Mouse (Mus musculus): ENCODE data around the gene Zfp961. TPM values are rescaled to one million over a fixed set of nuclear protein-coding genes. Genes with fewer than 3 reads are reported as not detected.
"Not testable (repeated sequence)": the region's sequence is repeated elsewhere in the genome, so short reads cannot be mapped to it uniquely, and the experiment has no call there.

Zfp961 gene
- polyA plus RNA-seq, 2 experiments, result 8.4 to 9.2 TPM

DNA sequence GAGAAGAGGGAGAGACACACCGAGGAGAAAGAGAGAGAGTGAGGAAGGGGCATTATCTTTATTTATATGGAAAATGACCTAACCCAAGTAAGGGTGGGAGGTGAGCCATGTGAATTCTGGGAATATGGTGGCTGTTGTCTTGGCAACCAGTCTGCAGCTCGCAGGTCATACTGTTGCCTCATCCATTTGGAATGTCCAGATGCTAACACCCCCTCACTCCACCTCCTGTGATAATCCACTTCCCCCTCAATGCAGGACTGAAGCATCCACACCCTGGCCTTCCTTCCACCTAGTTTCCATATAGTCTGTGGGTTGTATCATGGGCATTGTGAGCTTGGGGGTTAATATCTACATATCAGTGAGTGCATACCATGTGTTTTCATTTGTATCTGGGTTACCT lies 69.0 kb downstream of the Zfp961 start:
- no peak for DNase-seq (ENCODE audit: low read depth in 3 of 3, low spot score in 3 of 3)
- Histone ChIP-seq H3K9ac (replicated peaks) (no peak overlapping the region), H3K27me3 (ENCODE audit: control insufficient read depth, insufficient read depth, low read length) (no peaks in the 10 kb centered on the region), H3K27ac (no peak overlapping the region), H3K9me3 (ENCODE audit: control insufficient read depth, low read length) (no peaks in the 10 kb centered on the region), H3K4me1 (replicated peaks; ENCODE audit: control insufficient read depth in 2 of 2, insufficient read depth in 2 of 2, low read length in 1 of 2) (no peaks in the 10 kb centered on the region), H3K4me3 (ENCODE audit: insufficient read depth in 1 of 2, low read depth in 2 of 2, low read length in 2 of 2) (no peak overlapping the region), H3K4me2 (ENCODE audit: low read depth) (no peak overlapping the region), H3K36me3 (replicated peaks; ENCODE audit: control insufficient read depth, insufficient read depth, low read depth) (no peaks in the 10 kb centered on the region)
- TF ChIP-seq EP300 (IDR thresholded peaks at IDR 0.05; ENCODE audit: low read depth) (no peak), CTCF (IDR thresholded peaks at IDR 0.05; ENCODE audit: low read depth) (no peak)
- WGBS (ENCODE audit: insufficient replicate concordance), result 43% methylated on average over 2 of the region's 2 CpGs
- no peak for ATAC-seq (ENCODE audit: insufficient read depth)

DNA sequence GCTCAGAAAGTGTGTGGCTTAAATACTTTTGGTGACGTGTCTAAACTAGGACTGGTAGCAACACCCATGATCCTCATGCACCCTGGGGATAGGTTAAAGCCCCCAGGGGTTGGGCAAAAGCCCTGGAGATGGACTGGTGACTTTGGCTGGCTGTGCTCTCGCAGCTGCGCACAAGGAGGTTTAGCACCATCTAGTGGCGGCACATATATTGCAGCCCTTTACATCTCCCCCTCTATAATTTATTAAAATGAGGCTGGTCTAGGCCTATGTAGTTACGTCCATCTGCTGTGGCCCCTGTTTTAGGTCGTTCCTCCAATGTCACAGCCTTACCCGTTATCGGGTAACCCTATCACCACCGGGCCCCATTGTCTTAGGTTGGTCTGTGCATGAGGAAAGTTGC lies 74.0 kb downstream of the Zfp961 start:
- H3K4me1 ChIP-seq (replicated peaks; ENCODE audit: control insufficient read depth in 2 of 2, insufficient read depth in 2 of 2, low read length in 1 of 2); H3K4me2 ChIP-seq (ENCODE audit: low read depth); H3K9ac ChIP-seq (replicated peaks); H3K4me3 ChIP-seq (ENCODE audit: insufficient read depth in 1 of 2, low read depth in 2 of 2, low read length in 2 of 2); H3K27me3 ChIP-seq (ENCODE audit: control insufficient read depth, insufficient read depth, low read length); H3K36me3 ChIP-seq (replicated peaks; ENCODE audit: control insufficient read depth, insufficient read depth, low read depth); H3K9me3 ChIP-seq (ENCODE audit: control insufficient read depth, low read length); H3K27ac ChIP-seq; ATAC-seq (ENCODE audit: insufficient read depth); DNase-seq (ENCODE audit: low read depth in 3 of 3, low spot score in 3 of 3): not testable (repeated sequence)
- WGBS (ENCODE audit: insufficient replicate concordance), result 11% methylated on average over 4 of the region's 9 CpGs

DNA sequence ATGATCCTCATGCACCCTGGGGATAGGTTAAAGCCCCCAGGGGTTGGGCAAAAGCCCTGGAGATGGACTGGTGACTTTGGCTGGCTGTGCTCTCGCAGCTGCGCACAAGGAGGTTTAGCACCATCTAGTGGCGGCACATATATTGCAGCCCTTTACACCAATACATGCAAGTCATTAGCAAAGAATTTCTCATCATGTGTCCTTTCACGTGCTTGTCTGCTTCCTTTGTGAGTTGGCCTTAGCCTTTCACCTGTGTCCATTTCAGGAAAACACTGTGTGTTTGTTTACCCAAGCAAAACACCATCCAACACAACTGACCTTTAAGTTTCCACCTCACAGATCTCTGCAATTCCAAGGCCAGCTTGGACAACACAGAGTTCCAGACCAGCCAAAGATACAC lies 82.1 kb downstream of the Zfp961 start:
- H3K4me3 ChIP-seq (ENCODE audit: insufficient read depth in 1 of 2, low read depth in 2 of 2, low read length in 2 of 2); ATAC-seq (ENCODE audit: insufficient read depth); H3K27ac ChIP-seq; H3K9me3 ChIP-seq (ENCODE audit: control insufficient read depth, low read length); H3K4me2 ChIP-seq (ENCODE audit: low read depth); H3K27me3 ChIP-seq (ENCODE audit: control insufficient read depth, insufficient read depth, low read length); H3K9ac ChIP-seq (replicated peaks); H3K36me3 ChIP-seq (replicated peaks; ENCODE audit: control insufficient read depth, insufficient read depth, low read depth); H3K4me1 ChIP-seq (replicated peaks; ENCODE audit: control insufficient read depth in 2 of 2, insufficient read depth in 2 of 2, low read length in 1 of 2); DNase-seq (ENCODE audit: low read depth in 3 of 3, low spot score in 3 of 3): not testable (repeated sequence)
- 19% methylated on average over 4 of the region's 4 CpGs for WGBS (ENCODE audit: insufficient replicate concordance)
- TF ChIP-seq CTCF (IDR thresholded peaks at IDR 0.05; ENCODE audit: low read depth), result peak; percentile 60

DNA sequence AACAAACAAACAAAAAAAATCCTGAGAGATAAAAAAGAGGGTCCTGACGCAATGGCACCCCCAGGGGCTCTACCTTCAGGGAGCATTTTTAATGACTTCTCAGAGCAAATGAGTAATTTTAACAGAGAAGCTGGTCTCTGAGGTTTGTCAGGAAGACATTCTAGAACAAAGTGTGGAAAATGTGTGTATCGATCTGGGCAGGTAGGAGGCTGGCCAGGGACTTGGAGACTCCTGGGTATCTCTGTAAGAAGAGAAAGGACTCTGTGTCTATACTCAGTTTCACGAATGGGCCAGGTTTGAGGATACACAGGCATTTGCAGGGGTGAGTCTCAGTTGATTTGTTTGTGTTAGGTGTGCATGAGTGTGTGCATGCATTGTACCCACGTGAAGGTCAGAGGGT lies 90.1 kb downstream of the Zfp961 start, which contains the start of gene Olfr372:
Gene Olfr372 (plus strand): TSS at position 301 of the 400 bp plus-strand sequence.
- H3K36me3 ChIP-seq (replicated peaks; ENCODE audit: control insufficient read depth, insufficient read depth, low read depth); H3K27ac ChIP-seq; H3K9me3 ChIP-seq (ENCODE audit: control insufficient read depth, low read length); H3K27me3 ChIP-seq (ENCODE audit: control insufficient read depth, insufficient read depth, low read length); H3K4me1 ChIP-seq (replicated peaks; ENCODE audit: control insufficient read depth in 2 of 2, insufficient read depth in 2 of 2, low read length in 1 of 2); H3K4me3 ChIP-seq (ENCODE audit: insufficient read depth in 1 of 2, low read depth in 2 of 2, low read length in 2 of 2); H3K4me2 ChIP-seq (ENCODE audit: low read depth); ATAC-seq (ENCODE audit: insufficient read depth); H3K9ac ChIP-seq (replicated peaks); DNase-seq (ENCODE audit: low read depth in 3 of 3, low spot score in 3 of 3): not testable (repeated sequence)
- WGBS (ENCODE audit: insufficient replicate concordance), result 63% methylated on average over 4 of the region's 4 CpGs

DNA sequence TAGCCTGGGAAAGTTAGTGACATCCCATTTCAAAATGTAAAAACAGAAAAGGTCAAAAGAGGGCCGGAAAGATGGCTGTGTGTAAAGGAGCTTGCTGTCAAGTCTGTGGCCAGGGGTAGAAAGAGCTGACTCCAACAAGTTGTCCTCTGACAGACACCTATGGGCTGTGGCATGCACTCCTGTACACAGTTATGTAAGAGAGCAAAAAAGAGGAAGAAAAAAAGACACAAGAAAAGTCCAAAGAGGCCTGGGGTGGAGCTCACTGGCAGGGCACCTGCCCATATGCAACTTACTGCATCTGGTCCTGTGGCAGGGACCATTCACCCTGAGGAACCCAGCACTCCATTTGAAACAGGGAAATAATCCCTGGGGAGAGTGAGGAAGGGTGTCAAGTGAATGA lies 91.7 kb downstream of the Zfp961 start:
- ATAC-seq (ENCODE audit: insufficient read depth), result no peak
- 40% methylated on average over 1 of the region's 1 CpGs for WGBS (ENCODE audit: insufficient replicate concordance)

More for the DNA sequence above, 91.7 kb downstream of the Zfp961 start:
- Histone ChIP-seq H3K4me3 (ENCODE audit: insufficient read depth in 1 of 2, low read depth in 2 of 2, low read length in 2 of 2) (no peak overlapping the region), H3K27ac (no peak overlapping the region), H3K4me2 (ENCODE audit: low read depth) (no peak overlapping the region), H3K9me3 (ENCODE audit: control insufficient read depth, low read length) (no peaks in the 10 kb centered on the region), H3K36me3 (replicated peaks; ENCODE audit: control insufficient read depth, insufficient read depth, low read depth) (no peaks in the 10 kb centered on the region), H3K27me3 (ENCODE audit: control insufficient read depth, insufficient read depth, low read length) (no peaks in the 10 kb centered on the region), H3K9ac (replicated peaks) (no peak overlapping the region), H3K4me1 (replicated peaks; ENCODE audit: control insufficient read depth in 2 of 2, insufficient read depth in 2 of 2, low read length in 1 of 2) (no peaks in the 10 kb centered on the region)
- DNase-seq (ENCODE audit: low read depth in 3 of 3, low spot score in 3 of 3), result no peak
- no peak for TF ChIP-seq EP300 (IDR thresholded peaks at IDR 0.05; ENCODE audit: low read depth)

Other genes with a start within 250 kb of the Zfp961 start
- 2.2 and 2.5 TPM in 2 replicates for gene B3gnt3, start 249.2 kb upstream of the Zfp961 start, polyA plus RNA-seq (2012; rRNA removed)
- 1.8 and 2.0 TPM in 2 replicates for gene B3gnt3, start 249.2 kb upstream of the Zfp961 start, polyA plus RNA-seq (2014; fragmentation: Nextera tagmentation; extraction: Ambion mirVana)
- gene Fcho1, start 225.3 kb upstream of the Zfp961 start, polyA plus RNA-seq (2012; rRNA removed), result 24.1 and 24.6 TPM in 2 replicates
- 14.7 and 18.6 TPM in 2 replicates for gene Fcho1, start 225.3 kb upstream of the Zfp961 start, polyA plus RNA-seq (2014; fragmentation: Nextera tagmentation; extraction: Ambion mirVana)
- gene Zfp709, start 69.0 kb upstream of the Zfp961 start, polyA plus RNA-seq (2012; rRNA removed), result 0.21 and 0.55 TPM in 2 replicates
- gene Zfp709, start 69.0 kb upstream of the Zfp961 start, polyA plus RNA-seq (2014; fragmentation: Nextera tagmentation; extraction: Ambion mirVana), result 1.7 and 2.2 TPM in 2 replicates
- 0.42 and 0.52 TPM in 2 replicates for gene Zfp882, start 42.4 kb upstream of the Zfp961 start, polyA plus RNA-seq (2012; rRNA removed)
- 0.51 and 0.53 TPM in 2 replicates for gene Zfp882, start 42.4 kb upstream of the Zfp961 start, polyA plus RNA-seq (2014; fragmentation: Nextera tagmentation; extraction: Ambion mirVana)
- 3.0 and 5.8 TPM in 2 replicates for gene Zfp617, start 42.4 kb upstream of the Zfp961 start, polyA plus RNA-seq (2012; rRNA removed)
- gene Zfp617, start 42.4 kb upstream of the Zfp961 start, polyA plus RNA-seq (2014; fragmentation: Nextera tagmentation; extraction: Ambion mirVana), result 6.7 and 7.4 TPM in 2 replicates
- gene Cyp4f18, start 58.6 kb downstream of the Zfp961 start, polyA plus RNA-seq (2012; rRNA removed), result 1.4 TPM in 2 replicates
- gene Cyp4f18, start 58.6 kb downstream of the Zfp961 start, polyA plus RNA-seq (2014; fragmentation: Nextera tagmentation; extraction: Ambion mirVana), result 1.1 and 2.1 TPM in 2 replicates
- gene Olfr372, start 90.2 kb downstream of the Zfp961 start, polyA plus RNA-seq (2012; rRNA removed), result not detected in 2 replicates
- not detected in 2 replicates for gene Olfr372, start 90.2 kb downstream of the Zfp961 start, polyA plus RNA-seq (2014; fragmentation: Nextera tagmentation; extraction: Ambion mirVana)
- not detected in 2 replicates for gene Olfr373, start 132.1 kb downstream of the Zfp961 start, polyA plus RNA-seq (2012; rRNA removed)
- not detected in 2 replicates for gene Olfr373, start 132.1 kb downstream of the Zfp961 start, polyA plus RNA-seq (2014; fragmentation: Nextera tagmentation; extraction: Ambion mirVana)
- not detected in 2 replicates for gene Olfr374, start 156.0 kb downstream of the Zfp961 start, polyA plus RNA-seq (2012; rRNA removed)
- gene Olfr374, start 156.0 kb downstream of the Zfp961 start, polyA plus RNA-seq (2014; fragmentation: Nextera tagmentation; extraction: Ambion mirVana), result not detected in 2 replicates
- 28.7 and 49.0 TPM in 2 replicates for gene Tpm4, start 183.9 kb downstream of the Zfp961 start, polyA plus RNA-seq (2012; rRNA removed)
- 69.2 and 76.4 TPM in 2 replicates for gene Tpm4, start 183.9 kb downstream of the Zfp961 start, polyA plus RNA-seq (2014; fragmentation: Nextera tagmentation; extraction: Ambion mirVana)
- gene Rab8a, start 210.2 kb downstream of the Zfp961 start, polyA plus RNA-seq (2012; rRNA removed), result 18.3 and 59.7 TPM in 2 replicates
- gene Rab8a, start 210.2 kb downstream of the Zfp961 start, polyA plus RNA-seq (2014; fragmentation: Nextera tagmentation; extraction: Ambion mirVana), result 50.7 and 54.6 TPM in 2 replicates
- gene Hsh2d, start 238.6 kb downstream of the Zfp961 start, polyA plus RNA-seq (2012; rRNA removed), result 0.15 and 0.18 TPM in 2 replicates
- 0.11 and 0.37 TPM in 2 replicates for gene Hsh2d, start 238.6 kb downstream of the Zfp961 start, polyA plus RNA-seq (2014; fragmentation: Nextera tagmentation; extraction: Ambion mirVana)

Measured in liver, embryonic 14.5 days (tissue).